Mouse (Mus musculus) myocyte (in vitro differentiated cells): ENCODE measurements at regions not wholly inside any gene's neighbourhood (a gene's known extent, or its start where the extent isn't known, plus 50 kb on each side); places are given as distances from the start of the nearest gene placed in this dataset.

Source experiments
- H3K27me3 ChIP-seq: one replicate; pipeline ENCODE4 v1.6.1; 2011; ENCODE audit not compliant: control insufficient read depth, insufficient read depth, insufficient read length
- H3K36me3 ChIP-seq: one replicate; pipeline ENCODE4 v1.6.1; 2011; ENCODE audit not compliant: control insufficient read depth, insufficient read depth
- H3K4me2 ChIP-seq: one replicate; pipeline ENCODE4 v1.6.1; 2011; ENCODE audit warnings: low read depth, control low read depth
- H3K4me3 ChIP-seq: one replicate; pipeline ENCODE4 v1.5.1; 2011; ENCODE audit warnings: mild to moderate bottlenecking, control low read depth, moderate library complexity
- H3K79me2 ChIP-seq: one replicate; pipeline ENCODE4 v1.6.1; 2011; ENCODE audit not compliant: control insufficient read depth, insufficient read depth
- H3ac ChIP-seq: one replicate; pipeline ENCODE4 v1.6.1; 2011; ENCODE audit not compliant: control insufficient read depth, insufficient read length
- CEBPB ChIP-seq: IDR thresholded peaks from 2 replicates; pipeline ENCODE4 v1.6.1; 2011; ENCODE audit warnings: mild to moderate bottlenecking, moderate library complexity; ENCODE audit not compliant: poor library complexity, insufficient read depth, severe bottlenecking
- E2F4 ChIP-seq: IDR thresholded peaks from one replicate; pipeline ENCODE4 v1.6.1; 2011; ENCODE audit warnings: mild to moderate bottlenecking, control low read depth, moderate library complexity; ENCODE audit not compliant: insufficient read depth
- MAX ChIP-seq: IDR thresholded peaks from one replicate; pipeline ENCODE4 v1.6.1; 2011; ENCODE audit warnings: low read depth, mild to moderate bottlenecking, control low read depth
- MYOD1 ChIP-seq, 3 experiments: IDR thresholded peaks; one replicate each; pipeline ENCODE4 v1.6.1; 2011; ENCODE audit warnings: control low read depth in 2 of 3, low read depth in 2 of 3, mild to moderate bottlenecking in 2 of 3, moderate library complexity in 1 of 3; ENCODE audit not compliant: insufficient read length in 2 of 3, control insufficient read depth in 1 of 3
- MYOG ChIP-seq, 3 experiments: IDR thresholded peaks; one replicate each; pipeline ENCODE4 v1.6.1; 2011; ENCODE audit warnings: control low read depth in 2 of 3, low read depth in 2 of 3, mild to moderate bottlenecking in 2 of 3; ENCODE audit not compliant: insufficient read length in 2 of 3, control insufficient read depth in 1 of 3, insufficient read depth in 1 of 3
- POLR2A ChIP-seq: IDR thresholded peaks from one replicate; pipeline ENCODE4 v1.6.1; 2011; ENCODE audit warnings: low read depth, mild to moderate bottlenecking, control low read depth, moderate library complexity; ENCODE audit not compliant: insufficient read length
- POLR2AphosphoS2 ChIP-seq: IDR thresholded peaks from one replicate; pipeline ENCODE4 v1.6.1; 2011; ENCODE audit warnings: low read depth, control low read depth; ENCODE audit not compliant: insufficient read length
- REST ChIP-seq: IDR thresholded peaks from one replicate; pipeline ENCODE4 v1.6.1; 2011; ENCODE audit warnings: mild to moderate bottlenecking, control low read depth, moderate library complexity; ENCODE audit not compliant: insufficient read depth, insufficient read length
- SRF ChIP-seq: IDR thresholded peaks from one replicate; pipeline ENCODE4 v1.6.1; 2011; ENCODE audit warnings: low read depth; ENCODE audit not compliant: control insufficient read depth, insufficient read length
- TCF12 ChIP-seq: IDR thresholded peaks from one replicate; pipeline ENCODE4 v1.6.1; 2011; ENCODE audit warnings: mild to moderate bottlenecking, control low read depth; ENCODE audit not compliant: poor library complexity, insufficient read depth, severe bottlenecking
- TCF3 ChIP-seq: IDR thresholded peaks from one replicate; pipeline ENCODE4 v1.6.1; 2011; ENCODE audit warnings: low read depth, control low read depth; ENCODE audit not compliant: insufficient read length
- USF1 ChIP-seq: IDR thresholded peaks from one replicate; pipeline ENCODE4 v1.6.1; 2011; ENCODE audit warnings: low read depth, mild to moderate bottlenecking, control low read depth, moderate library complexity

DNA sequence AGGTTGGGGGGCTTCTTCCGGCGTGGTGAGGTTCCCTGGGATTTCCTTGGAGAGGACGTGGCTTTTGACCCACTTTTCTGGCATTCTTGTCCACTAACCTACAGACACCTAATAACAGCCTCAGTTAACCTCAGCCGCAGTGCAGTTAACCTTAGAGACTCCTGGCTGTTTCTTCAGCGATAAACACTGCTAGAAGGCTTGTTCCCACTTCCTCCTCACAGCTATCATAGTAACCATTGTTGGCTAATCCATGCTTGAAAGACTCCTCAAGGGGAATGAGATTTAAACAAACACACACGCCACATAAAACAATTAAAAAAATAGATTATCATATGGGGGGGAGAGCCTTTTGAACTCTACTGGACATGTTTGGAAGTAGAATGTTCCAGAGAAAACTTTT is 58.0 kb upstream of the Enpp6 start:
- Histone ChIP-seq H3ac (no peak overlapping the region), H3K27me3 (no peaks in the 10 kb centered on the region), H3K4me2 (no peak overlapping the region)

DNA sequence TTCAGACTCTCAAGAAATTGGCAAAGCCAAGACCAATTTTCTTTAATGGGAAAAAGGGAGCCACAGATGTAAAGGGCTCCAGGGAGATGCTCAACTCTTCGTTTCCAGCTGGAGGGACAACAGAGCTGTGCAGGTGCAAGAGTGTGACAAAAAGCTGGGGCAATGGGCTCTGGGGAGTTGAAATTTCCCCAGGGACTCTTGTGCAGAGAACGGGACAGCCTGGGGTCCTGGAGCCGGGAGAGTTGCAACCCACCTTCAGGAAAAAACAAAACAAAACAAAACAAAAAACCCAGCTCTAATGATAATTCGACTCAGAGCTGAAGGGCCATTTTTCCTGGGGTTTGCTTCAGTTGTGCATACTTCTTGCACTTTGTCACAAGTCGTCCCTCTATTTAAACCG is 57.0 kb upstream of the Enpp6 start:
- Histone ChIP-seq H3K79me2 (no peaks in the 10 kb centered on the region), H3K4me3 (no peak overlapping the region), H3K27me3 (no peaks in the 10 kb centered on the region), H3K4me2 (no peak overlapping the region), H3ac (no peak overlapping the region), H3K36me3 (no peaks in the 10 kb centered on the region)
- TF ChIP-seq MYOD1 (IDR thresholded peaks at IDR 0.05; ENCODE audit: control insufficient read depth in 1 of 3, insufficient read length in 2 of 3, low read depth in 2 of 3) (no peak), MYOG (IDR thresholded peaks at IDR 0.05; ENCODE audit: control insufficient read depth in 1 of 3, insufficient read depth in 1 of 3, insufficient read length in 2 of 3, low read depth in 2 of 3) (no peak), E2F4 (no peak), POLR2AphosphoS2 (no peak), TCF12 (no peak), SRF (no peak), USF1 (no peak), POLR2A (no peak), REST (no peak), MAX (no peak), TCF3 (no peak), CEBPB (no peak)

More for the DNA sequence above, 58.0 kb upstream of the Enpp6 start:
- Histone ChIP-seq H3K36me3 (no peaks in the 10 kb centered on the region), H3K79me2 (no peaks in the 10 kb centered on the region), H3K4me3 (no peak overlapping the region)
- TF ChIP-seq TCF3 = no peak
- no peak for TF ChIP-seq REST
- TF ChIP-seq TCF12 = no peak
- TF ChIP-seq POLR2A = no peak
- no peak for TF ChIP-seq MAX
- TF ChIP-seq USF1 = no peak

DNA sequence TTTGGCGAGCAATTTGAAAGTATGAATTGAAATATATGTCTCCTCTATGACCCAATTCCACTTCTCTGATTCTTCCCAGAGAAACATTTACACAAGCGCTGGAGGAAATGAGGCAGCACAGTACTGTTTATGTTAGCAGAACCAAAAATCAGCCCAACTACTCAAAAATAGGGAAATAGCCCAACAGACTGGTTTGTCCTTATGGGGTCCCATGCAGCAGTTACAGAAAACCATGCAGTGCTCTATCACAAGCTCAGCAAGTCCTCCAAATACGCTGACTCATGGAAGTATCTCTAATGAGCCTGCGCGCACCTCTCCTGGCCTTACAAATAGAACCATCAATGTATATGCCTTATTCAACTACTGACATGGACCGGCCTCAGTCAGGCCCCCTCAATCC is 55.4 kb upstream of the Enpp6 start:
- TF ChIP-seq USF1 (no peak), POLR2AphosphoS2 (no peak), MAX (no peak)
- H3K4me3 ChIP-seq = no peak overlapping the region

DNA sequence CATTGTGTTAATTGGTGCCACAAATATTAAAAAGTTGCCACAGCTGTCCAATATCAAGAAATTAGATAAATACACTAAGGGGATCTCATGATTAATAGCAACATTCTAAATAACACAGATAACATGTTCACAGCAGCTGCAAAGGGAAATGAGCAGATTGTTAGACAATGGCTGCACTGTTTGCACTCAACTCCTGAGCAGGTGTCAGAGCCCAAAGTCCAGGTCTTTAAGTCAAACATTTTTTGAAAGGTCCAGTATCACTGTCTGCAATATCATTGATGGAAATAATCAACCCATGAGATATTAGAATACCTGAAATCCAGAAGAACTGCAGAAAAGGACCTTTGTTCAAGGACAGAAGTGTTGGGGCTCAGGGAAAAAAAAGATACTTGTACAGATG is 53.4 kb upstream of the Enpp6 start:
- Histone ChIP-seq H3ac (no peak overlapping the region), H3K4me3 (no peak overlapping the region), H3K79me2 (no peaks in the 10 kb centered on the region), H3K4me2 (no peak overlapping the region), H3K36me3 (no peaks in the 10 kb centered on the region), H3K27me3 (no peaks in the 10 kb centered on the region)
- TF ChIP-seq POLR2A = no peak
- TF ChIP-seq MYOD1 (IDR thresholded peaks at IDR 0.05; ENCODE audit: control insufficient read depth in 1 of 3, insufficient read length in 2 of 3, low read depth in 2 of 3) = peak in 1 of 3 experiments; percentile 19

More for the DNA sequence above, 55.4 kb upstream of the Enpp6 start:
- Histone ChIP-seq H3K27me3 (no peaks in the 10 kb centered on the region), H3K4me2 (no peak overlapping the region), H3K79me2 (no peaks in the 10 kb centered on the region), H3K36me3 (no peaks in the 10 kb centered on the region), H3ac (no peak overlapping the region)

DNA sequence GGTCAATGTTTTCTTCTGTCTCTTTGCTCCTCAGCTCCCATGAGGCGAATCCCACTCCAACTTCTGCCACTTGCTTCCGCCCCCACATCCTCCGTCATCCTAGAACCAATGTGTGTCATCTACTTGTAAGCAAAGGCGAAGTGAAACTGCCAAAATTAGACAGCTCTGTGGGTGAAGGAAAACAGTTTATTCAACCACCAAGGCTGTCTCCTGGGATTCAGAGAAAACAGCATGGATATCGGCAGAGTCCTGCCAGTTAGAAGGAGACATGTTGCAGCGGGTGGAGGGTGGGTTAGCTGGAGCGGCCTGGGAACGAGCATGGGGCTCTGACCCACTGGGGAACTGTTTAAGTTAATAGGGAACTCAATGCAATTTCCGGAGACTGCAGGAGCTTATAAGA is 52.4 kb upstream of the Enpp6 start:
- H3K27me3 ChIP-seq = no peaks in the 10 kb centered on the region
- TF ChIP-seq TCF12 (no peak), CEBPB (no peak), E2F4 (no peak)
- H3ac ChIP-seq = no peak overlapping the region
- peak overlapping the region; percentile 67 for H3K4me2 ChIP-seq
- no peaks in the 10 kb centered on the region for H3K36me3 ChIP-seq
- H3K4me3 ChIP-seq = no peak overlapping the region
- H3K79me2 ChIP-seq = no peaks in the 10 kb centered on the region

DNA sequence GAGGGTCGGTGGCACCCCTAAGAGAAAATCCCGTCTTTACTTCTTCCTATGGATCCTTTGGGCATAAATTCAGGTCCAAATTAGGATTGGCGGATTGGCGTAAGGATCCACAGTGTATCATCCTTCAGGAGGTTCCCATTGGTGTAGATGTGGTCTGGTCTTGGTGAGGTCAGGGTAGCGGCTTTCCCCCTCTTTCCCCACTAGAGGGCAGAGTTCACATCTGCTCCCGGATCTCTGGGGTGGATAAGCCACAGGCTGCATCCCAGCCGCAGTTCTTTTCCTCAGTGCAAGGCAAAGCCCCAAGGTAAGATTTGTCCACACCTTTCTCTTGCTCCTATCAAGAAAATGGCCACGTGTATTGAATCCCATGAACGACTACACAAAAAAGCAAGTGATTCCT is 51.8 kb upstream of the Enpp6 start:
- Histone ChIP-seq H3K79me2 (no peaks in the 10 kb centered on the region), H3K27me3 (no peaks in the 10 kb centered on the region), H3K36me3 (no peaks in the 10 kb centered on the region), H3K4me3 (no peak overlapping the region), H3ac (no peak overlapping the region), H3K4me2 (peak overlapping the region; percentile 67)
- TF ChIP-seq POLR2A = no peak
- no peak for TF ChIP-seq SRF
- TF ChIP-seq E2F4 = no peak
- TF ChIP-seq REST = no peak
- TF ChIP-seq MYOD1 (IDR thresholded peaks at IDR 0.05; ENCODE audit: control insufficient read depth in 1 of 3, insufficient read length in 2 of 3, low read depth in 2 of 3) = no peak
- TF ChIP-seq MYOG (IDR thresholded peaks at IDR 0.05; ENCODE audit: control insufficient read depth in 1 of 3, insufficient read depth in 1 of 3, insufficient read length in 2 of 3, low read depth in 2 of 3) = no peak
- no peak for TF ChIP-seq POLR2AphosphoS2
- no peak for TF ChIP-seq USF1
- no peak for TF ChIP-seq CEBPB
- no peak for TF ChIP-seq TCF3
